Mouse (Mus musculus): ENCODE measurements around the gene Aak1.

- TF ChIP-seq CTCF (IDR thresholded peaks at IDR 0.05; ENCODE audit: borderline replicate concordance, control insufficient read depth, extremely low read depth, insufficient read depth, low read length, poor library complexity): no peak
- TF ChIP-seq POLR2A (IDR thresholded peaks at IDR 0.05; ENCODE audit: control insufficient read depth, extremely low read depth, insufficient read depth, low read length, poor library complexity): no peak
These were observed 48.2 kb downstream of the Aak1 start for GRCm38 (mm10) chr6:86897520-86897919.

All from thymus, adult 2 months (tissue).